Mouse (Mus musculus): ENCODE measurements around the gene Sirt7.

Sirt7 gene

GRCm38 (mm10) chr11:120577211-120578023 lies 47.6 kb downstream of the Sirt7 start:
- POLR2A ChIA-PET, result interaction anchor here in 3 of 4 experiments (0.6 to 16.3 kb wide), 50 partner anchors 8 to 669 kb away, joined by 3 to 358 read pairs (median 4); partner anchors contain the start of genes Alyref (in 2 of the 3), Mrpl12 (in 2 of the 3), Slc25a10 (in 2 of the 3) and Anapc11 (in 1 of the 3)
- CTCF ChIA-PET, result interaction anchor here (0.5 to 1.9 kb wide), 24 partner anchors 8 to 1937 kb away, joined by 3 to 14 read pairs (median 4); partner anchors contain the start of genes Pycr1 (in 2 of the 4) and Lrrc45 (in 1 of the 4)

GRCm38 (mm10) chr11:120576365-120576981 lies 48.6 kb downstream of the Sirt7 start:
- ChIA-PET CTCF (interaction anchor here in 3 of 4 experiments (0.7 to 1.9 kb wide), 13 partner anchors 9 to 200 kb away, joined by 3 to 14 read pairs (median 4); partner anchors contain the start of genes Pycr1 (in 2 of the 3) and Lrrc45 (in 1 of the 3)), POLR2A (interaction anchor here (0.6 to 16.3 kb wide), 42 partner anchors 8 to 394 kb away, joined by 3 to 358 read pairs (median 4); partner anchors contain the start of genes Alyref (in 2 of the 4), Mrpl12 (in 2 of the 4), Slc25a10 (in 2 of the 4) and Anapc11 (in 1 of the 4))

GRCm38 (mm10) chr11:120575940-120576339 lies 49.1 kb downstream of the Sirt7 start:
- CTCF ChIA-PET, result interaction anchor here in 2 of 4 experiments (1.6 to 1.9 kb wide), 2 partner anchors 138 to 200 kb away, joined by 3 to 6 read pairs; partner anchors contain the start of gene Lrrc45 (in 1 of the 2)
- POLR2A ChIA-PET, result interaction anchor here in 3 of 4 experiments (0.8 to 16.3 kb wide), 21 partner anchors 9 to 274 kb away, joined by 3 to 358 read pairs (median 8); partner anchors contain the start of genes Pycr1 (in 2 of the 3), Slc25a10 (in 2 of the 3), Alyref (in 1 of the 3) and Anapc11 (in 1 of the 3)

GRCm38 (mm10) chr11:120575046-120575445 lies 50.0 kb downstream of the Sirt7 start:
- ChIA-PET CTCF (interaction anchor here in 1 of 4 experiments (0.5 to 3.4 kb wide), 2 partner anchors 7 to 128 kb away, joined by 5 to 18 read pairs; no protein-coding TSS in a partner anchor), POLR2A (interaction anchor here (0.6 to 16.3 kb wide), 42 partner anchors 10 to 572 kb away, joined by 3 to 358 read pairs (median 5); partner anchors contain the start of genes Mcrip1 (in 2 of the 4), Mrpl12 (in 2 of the 4), Npb (in 2 of the 4) and Ppp1r27 (in 2 of the 4))

GRCm38 (mm10) chr11:120574278-120574600 lies 50.8 kb downstream of the Sirt7 start:
- ChIA-PET CTCF (interaction anchor here in 2 of 4 experiments (0.6 to 3.4 kb wide), 4 partner anchors 8 to 202 kb away, joined by 3 to 18 read pairs (median 7); no protein-coding TSS in a partner anchor), POLR2A (interaction anchor here (0.6 to 16.3 kb wide), 68 partner anchors 8 to 631 kb away, joined by 3 to 358 read pairs (median 6); partner anchors contain the start of genes Mrpl12 (in 4 of the 4), Arl16 (in 3 of the 4), Pycr1 (in 3 of the 4) and Arhgdia (in 2 of the 4))

GRCm38 (mm10) chr11:120573585-120574277 lies 51.3 kb downstream of the Sirt7 start:
- ChIA-PET POLR2A (interaction anchor here (0.5 to 16.3 kb wide), 89 partner anchors 8 to 1099 kb away, joined by 3 to 358 read pairs (median 6); partner anchors contain the start of genes Arl16 (in 3 of the 4), Gcgr (in 3 of the 4), Mrpl12 (in 3 of the 4) and Pycr1 (in 3 of the 4)), CTCF (interaction anchor here in 3 of 4 experiments (0.6 to 3.4 kb wide), 5 partner anchors 9 to 203 kb away, joined by 3 to 18 read pairs (median 5); no protein-coding TSS in a partner anchor)

- CTCF ChIA-PET, result interaction anchor here in 3 of 4 experiments (0.6 to 3.4 kb wide), 14 partner anchors 9 to 643 kb away, joined by 3 to 18 read pairs (median 3); partner anchors contain the start of gene Rac3 (in 1 of the 3)
- POLR2A ChIA-PET, result interaction anchor here (0.5 to 16.3 kb wide), 181 partner anchors 9 to 1100 kb away, joined by 3 to 358 read pairs (median 5); partner anchors contain the start of genes Arhgdia (in 3 of the 4), Arl16 (in 3 of the 4), Ccdc137 (in 3 of the 4) and Gcgr (in 3 of the 4)
Measured at GRCm38 (mm10) chr11:120572752-120573584, 52.1 kb downstream of the Sirt7 start, which contains the start of gene P4hb. TSS of gene P4hb (minus strand) at chr11:120573253.

- CTCF ChIA-PET, result interaction anchor here in 3 of 4 experiments (0.6 to 3.4 kb wide), 12 partner anchors 10 to 643 kb away, joined by 3 to 18 read pairs (median 4); partner anchors contain the start of gene Rac3 (in 1 of the 3)
- POLR2A ChIA-PET, result interaction anchor here (0.6 to 16.3 kb wide), 140 partner anchors 8 to 1101 kb away, joined by 3 to 358 read pairs (median 6); partner anchors contain the start of genes Arhgdia (in 3 of the 4), Arl16 (in 3 of the 4), Gcgr (in 3 of the 4) and Mafg (in 3 of the 4)
Measured at GRCm38 (mm10) chr11:120572417-120572751, 52.7 kb downstream of the Sirt7 start.

- POLR2A ChIA-PET, result interaction anchor here in 3 of 4 experiments (0.6 to 16.3 kb wide), 92 partner anchors 8 to 657 kb away, joined by 3 to 358 read pairs (median 10); partner anchors contain the start of genes Arhgdia (in 3 of the 3), Arl16 (in 3 of the 3), Gcgr (in 3 of the 3) and Mafg (in 3 of the 3)
- CTCF ChIA-PET, result interaction anchor here in 2 of 4 experiments (0.7 to 3.4 kb wide), 9 partner anchors 9 to 204 kb away, joined by 3 to 18 read pairs (median 3); partner anchors contain the start of gene Rac3 (in 1 of the 2)
Measured at GRCm38 (mm10) chr11:120571754-120572416, 53.2 kb downstream of the Sirt7 start.

GRCm38 (mm10) chr11:120571122-120571521 lies 53.9 kb downstream of the Sirt7 start:
- CTCF ChIA-PET, result interaction anchor here in 1 of 4 experiments (0.8 to 1.0 kb wide), 2 partner anchors 9 to 78 kb away, joined by 3 read pairs; no protein-coding TSS in a partner anchor
- POLR2A ChIA-PET, result interaction anchor here in 3 of 4 experiments (1.4 to 16.3 kb wide), 26 partner anchors 8 to 280 kb away, joined by 3 to 358 read pairs (median 26); partner anchors contain the start of genes Arhgdia (in 2 of the 3), Arl16 (in 2 of the 3), Mcrip1 (in 2 of the 3) and Ppp1r27 (in 2 of the 3)

All from embryonic stem cell, embryonic (primary cell).